Mouse (Mus musculus): ENCODE measurements around the gene Ccdc146. TPM values are rescaled to one million over a fixed set of nuclear protein-coding genes. Genes with fewer than 3 reads are reported as not detected.
A peak's percentile ranks its signal among the peaks of the same experiment; 100 is the strongest.

Gene Ccdc146
- polyA plus RNA-seq, 1 experiment from 2014 or later: 0.62 TPM

DNA sequence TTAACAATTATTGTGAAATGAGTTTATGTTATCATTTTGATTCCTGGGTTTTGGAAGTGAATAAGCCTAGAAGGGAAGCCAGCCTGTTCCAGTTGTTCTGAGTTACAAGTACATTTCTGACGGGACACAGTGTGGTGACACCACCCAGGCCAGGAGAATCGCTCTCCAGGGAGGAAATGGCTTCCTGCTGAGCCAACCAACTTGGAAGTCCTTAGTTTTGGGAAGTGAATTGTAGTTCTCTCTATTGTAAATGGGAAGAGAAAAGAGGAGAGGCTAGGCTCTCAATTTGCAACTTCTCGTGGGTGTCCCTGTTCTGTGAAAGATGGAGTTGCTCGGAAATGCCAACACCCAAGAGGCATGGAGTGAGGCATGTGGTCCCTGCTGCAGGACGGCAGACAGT is 155.0 kb downstream of the Ccdc146 start:
- ATAC-seq: no peak
- Histone ChIP-seq H3K9ac (replicated peaks) (no peak overlapping the region), H3K36me3 (no peaks in the 10 kb centered on the region), H3K27me3 (no peaks in the 10 kb centered on the region), H3K27ac (no peak overlapping the region), H3K4me3 (replicated peaks) (no peak overlapping the region), H3K9me3 (no peaks in the 10 kb centered on the region), H3K4me1 (replicated peaks) (peaks cover 18% of the 10 kb centered on the region), H3K4me2 (replicated peaks) (no peak overlapping the region)
- WGBS: 81% methylated on average over 5 of the region's 5 CpGs

DNA sequence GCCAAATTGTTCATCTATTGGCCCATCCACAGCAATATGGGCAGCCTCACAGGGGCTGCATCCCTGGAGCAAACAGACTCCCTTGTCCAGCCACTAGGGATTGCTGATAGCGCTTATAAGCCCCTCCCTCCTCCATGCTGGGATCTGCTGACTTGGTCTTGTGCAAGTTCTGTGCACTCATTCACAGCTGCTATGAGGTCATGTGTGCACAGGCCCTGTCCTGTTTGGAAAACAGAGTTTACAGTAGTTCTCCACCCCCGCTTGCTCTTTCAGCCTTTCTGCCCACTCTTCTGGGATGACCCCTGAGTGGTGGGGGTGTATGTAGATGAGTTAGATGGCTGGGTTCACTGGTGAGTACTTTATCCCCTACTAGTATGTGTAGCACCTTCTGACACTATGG is 157.4 kb downstream of the Ccdc146 start:
- no peak for ATAC-seq
- WGBS: 93% methylated on average over 2 of the region's 2 CpGs
- H3K4me2 ChIP-seq (replicated peaks): no peak overlapping the region

DNA sequence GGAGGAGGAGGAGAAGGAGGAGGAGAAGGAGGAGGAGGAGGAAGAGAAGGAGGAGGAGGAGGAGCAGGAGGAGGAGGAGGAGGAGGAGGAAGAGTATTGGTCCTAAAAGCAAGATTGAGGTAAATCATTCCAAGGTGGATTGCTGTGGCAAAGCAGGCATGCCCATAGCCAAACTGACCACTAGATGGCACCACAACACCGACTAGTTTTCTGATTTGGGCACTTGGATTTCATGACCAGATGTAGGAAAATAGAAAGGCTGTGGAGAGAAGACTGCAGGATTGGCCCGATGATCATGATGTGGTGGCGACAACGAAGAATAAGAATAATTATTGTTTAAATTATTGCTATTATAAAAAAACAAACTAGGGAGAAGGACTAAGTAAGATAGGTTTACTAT is 159.4 kb downstream of the Ccdc146 start:
- H3K36me3 ChIP-seq: no peaks in the 10 kb centered on the region
- no peaks in the 10 kb centered on the region for H3K27me3 ChIP-seq
- no peak overlapping the region for H3K4me3 ChIP-seq (replicated peaks)
- WGBS: 18% methylated on average over 4 of the region's 4 CpGs
- H3K27ac ChIP-seq: no peak overlapping the region
- no peak overlapping the region for H3K9ac ChIP-seq (replicated peaks)
- H3K4me1 ChIP-seq (replicated peaks): peaks cover 33% of the 10 kb centered on the region
- no peak overlapping the region for H3K4me2 ChIP-seq (replicated peaks)
- H3K9me3 ChIP-seq: no peaks in the 10 kb centered on the region
- ATAC-seq: peak; percentile 63; the same call in 1 of the 2 replicates

More for the DNA sequence above, 157.4 kb downstream of the Ccdc146 start:
- Histone ChIP-seq H3K4me1 (replicated peaks) (peaks cover 32% of the 10 kb centered on the region), H3K27me3 (no peaks in the 10 kb centered on the region), H3K36me3 (no peaks in the 10 kb centered on the region), H3K9ac (replicated peaks) (no peak overlapping the region), H3K27ac (no peak overlapping the region), H3K9me3 (no peaks in the 10 kb centered on the region), H3K4me3 (replicated peaks) (no peak overlapping the region)

DNA sequence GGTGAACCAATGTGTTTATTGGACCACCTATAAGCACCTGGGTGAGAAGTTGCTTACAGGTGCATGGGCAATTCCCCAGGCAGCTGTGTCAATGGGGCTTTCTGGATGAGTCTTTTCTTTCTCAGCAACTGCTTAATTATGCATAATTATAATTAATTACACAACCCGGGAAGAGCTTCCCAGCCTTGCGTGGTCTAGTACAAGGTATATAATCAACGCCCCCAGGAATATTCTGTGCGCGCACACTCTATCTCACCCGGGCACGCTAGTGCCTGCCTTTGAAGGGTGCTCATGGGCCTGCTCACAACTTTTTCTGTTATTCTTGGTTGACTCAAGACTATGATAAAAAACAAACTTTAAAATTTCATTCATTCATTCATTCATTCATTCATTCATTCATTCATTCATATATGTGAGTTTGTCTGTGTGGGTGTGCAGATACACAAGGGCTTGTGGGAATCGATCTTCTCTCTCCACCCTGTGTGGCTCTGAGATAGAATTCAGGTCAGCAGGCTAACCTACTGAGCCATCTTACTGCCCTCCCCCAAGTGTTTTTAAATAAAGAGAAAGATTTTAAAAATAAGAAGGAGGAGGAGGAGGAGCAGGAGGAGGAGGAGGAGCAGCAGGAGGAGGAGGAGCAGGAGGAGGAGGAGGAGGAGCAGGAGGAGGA is 160.0 kb downstream of the Ccdc146 start:
- H3K4me1 ChIP-seq (replicated peaks): peaks cover 33% of the 10 kb centered on the region
- ATAC-seq: peak; percentile 70

DNA sequence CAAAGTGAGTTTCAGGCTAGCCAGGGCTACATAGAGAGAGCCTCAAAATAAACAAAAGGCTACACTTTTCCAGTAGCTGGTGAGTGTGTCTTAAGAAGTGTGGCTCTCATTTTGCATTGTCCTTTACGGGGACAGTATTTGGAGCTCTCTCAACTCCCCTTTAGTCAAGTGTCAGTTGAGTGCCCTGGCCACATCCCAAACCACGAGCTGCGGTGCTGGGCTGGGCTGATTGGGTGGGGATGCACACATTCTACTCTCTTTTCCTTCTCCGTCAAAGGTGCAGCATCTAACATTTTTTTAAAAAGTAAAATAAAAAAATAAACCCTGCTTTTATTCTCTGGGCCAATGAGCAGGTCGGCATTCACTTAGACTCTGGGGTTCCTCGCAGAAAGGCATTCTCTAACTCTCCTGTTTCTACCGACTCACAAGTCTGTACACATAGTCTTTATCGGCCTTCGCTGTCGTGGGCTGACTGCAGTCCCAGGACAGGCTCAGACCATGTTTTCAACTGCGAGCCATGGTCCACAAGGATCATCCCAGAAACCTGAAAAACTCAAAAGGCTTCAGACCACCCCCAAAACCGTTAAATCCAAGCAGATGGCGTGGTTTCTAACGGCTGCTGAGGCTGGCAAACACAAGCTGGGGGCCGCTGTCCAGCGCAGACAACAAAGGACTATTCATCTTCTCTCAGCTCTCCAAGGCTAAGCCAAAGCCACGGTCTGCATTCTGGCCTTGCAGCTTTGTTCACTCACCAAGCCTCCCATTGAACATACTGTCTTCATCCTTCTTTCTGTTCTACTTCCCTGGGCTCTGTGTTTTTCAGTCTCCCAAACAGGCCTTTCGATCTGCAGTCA is 161.0 kb downstream of the Ccdc146 start:
- no peaks in the 10 kb centered on the region for H3K9me3 ChIP-seq
- no peak overlapping the region for H3K4me2 ChIP-seq (replicated peaks)
- H3K27ac ChIP-seq: peak overlapping the region; percentile 81
- H3K9ac ChIP-seq (replicated peaks): no peak overlapping the region
- peaks cover 33% of the 10 kb centered on the region for H3K4me1 ChIP-seq (replicated peaks)
- no peaks in the 10 kb centered on the region for H3K36me3 ChIP-seq
- 21% methylated on average over 18 of the region's 18 CpGs for WGBS
- no peak overlapping the region for H3K4me3 ChIP-seq (replicated peaks)
- peak; percentile 74 for ATAC-seq
- H3K27me3 ChIP-seq: no peaks in the 10 kb centered on the region

More for the DNA sequence above, 160.0 kb downstream of the Ccdc146 start:
- Histone ChIP-seq H3K27me3 (no peaks in the 10 kb centered on the region), H3K9ac (replicated peaks) (no peak overlapping the region), H3K4me2 (replicated peaks) (no peak overlapping the region), H3K9me3 (no peaks in the 10 kb centered on the region), H3K27ac (peak overlapping the region; percentile 81), H3K4me3 (replicated peaks) (no peak overlapping the region), H3K36me3 (no peaks in the 10 kb centered on the region)
- WGBS: 78% methylated on average over 8 of the region's 8 CpGs

DNA sequence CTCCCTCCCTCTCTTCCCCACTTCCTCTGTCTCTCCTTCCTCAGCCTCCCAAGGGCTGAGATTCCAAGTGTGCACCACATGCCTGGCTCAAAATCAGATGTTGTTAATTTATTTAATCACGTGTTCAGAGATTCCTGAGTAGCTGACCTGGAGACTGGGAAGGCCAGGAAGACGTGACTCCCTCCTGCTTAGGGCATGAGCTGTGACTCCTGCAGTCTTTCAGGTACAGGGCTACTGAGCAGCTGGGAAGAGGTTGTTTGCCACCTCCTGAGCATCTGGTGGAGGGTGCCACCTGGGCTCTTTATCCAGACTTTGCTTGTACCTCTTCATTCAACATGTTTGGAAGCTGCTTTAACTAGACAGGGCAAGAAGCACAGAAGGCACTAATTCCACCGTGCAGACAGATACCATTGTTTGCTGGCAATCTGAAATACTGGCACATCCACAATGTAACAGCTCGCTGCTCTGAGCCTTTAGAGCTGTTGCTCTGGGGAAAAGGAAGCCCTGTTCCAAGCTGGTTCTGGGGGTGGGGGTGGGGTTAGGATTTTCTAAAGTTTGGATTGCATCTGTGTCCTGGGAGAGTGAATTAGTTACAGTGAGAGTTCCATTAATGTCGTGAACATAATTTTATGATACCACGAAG is 163.2 kb downstream of the Ccdc146 start:
- Histone ChIP-seq H3K36me3 (no peaks in the 10 kb centered on the region), H3K4me3 (replicated peaks) (no peak overlapping the region), H3K27me3 (no peaks in the 10 kb centered on the region), H3K4me2 (replicated peaks) (no peak overlapping the region), H3K27ac (no peak overlapping the region), H3K9me3 (no peaks in the 10 kb centered on the region), H3K4me1 (replicated peaks) (peaks cover 33% of the 10 kb centered on the region), H3K9ac (replicated peaks) (no peak overlapping the region)
- no peak for ATAC-seq
- 41% methylated on average over 6 of the region's 6 CpGs for WGBS

DNA sequence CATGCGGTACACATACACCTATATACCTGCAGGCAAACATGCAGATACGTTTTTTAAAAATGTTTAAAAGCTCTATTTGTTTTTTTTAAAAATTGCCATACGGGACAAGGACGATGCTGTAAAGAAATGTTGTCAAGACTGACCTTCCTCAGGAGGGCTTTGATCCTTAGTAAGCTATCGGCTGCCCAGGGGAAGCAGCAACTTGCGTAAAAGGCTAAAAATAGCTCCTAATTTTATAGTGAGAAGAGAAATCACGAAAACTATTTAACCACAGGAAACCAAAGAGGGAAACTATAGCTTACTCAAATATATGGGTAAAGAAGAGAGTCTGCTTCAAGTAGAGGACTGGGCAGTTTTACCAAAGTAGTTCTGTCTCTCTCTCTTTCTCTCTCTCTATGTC is 163.7 kb downstream of the Ccdc146 start:
- H3K4me2 ChIP-seq (replicated peaks): no peak overlapping the region
- 86% methylated on average over 7 of the region's 7 CpGs for WGBS
- H3K27ac ChIP-seq: no peak overlapping the region
- H3K4me1 ChIP-seq (replicated peaks): peaks cover 33% of the 10 kb centered on the region
- no peaks in the 10 kb centered on the region for H3K27me3 ChIP-seq
- no peaks in the 10 kb centered on the region for H3K36me3 ChIP-seq
- H3K9me3 ChIP-seq: no peaks in the 10 kb centered on the region
- no peak for ATAC-seq
- no peak overlapping the region for H3K9ac ChIP-seq (replicated peaks)
- no peak overlapping the region for H3K4me3 ChIP-seq (replicated peaks)

DNA sequence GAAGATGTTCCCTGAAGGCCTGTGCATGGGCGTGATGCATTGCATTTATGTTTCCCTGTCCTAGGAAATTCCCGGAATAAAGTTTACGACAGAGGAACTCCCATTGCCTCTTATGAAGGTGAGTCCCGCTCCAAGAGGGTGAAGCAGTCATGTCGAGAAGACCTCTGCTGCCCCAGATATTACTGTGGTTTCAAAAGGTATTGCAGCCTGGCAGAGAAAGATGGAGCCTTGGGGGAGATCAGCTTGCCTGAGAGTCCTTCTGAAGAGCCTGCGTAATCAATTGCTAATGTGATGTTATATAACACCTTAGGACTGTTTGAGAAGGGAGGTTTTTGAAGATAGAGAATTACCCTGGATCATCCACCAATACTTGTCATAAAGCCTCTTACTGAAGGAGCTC is 166.7 kb downstream of the Ccdc146 start:
- peaks cover 18% of the 10 kb centered on the region for H3K4me1 ChIP-seq (replicated peaks)
- no peaks in the 10 kb centered on the region for H3K9me3 ChIP-seq
- H3K27ac ChIP-seq: no peak overlapping the region
- no peak overlapping the region for H3K4me3 ChIP-seq (replicated peaks)
- no peak overlapping the region for H3K9ac ChIP-seq (replicated peaks)
- no peak overlapping the region for H3K4me2 ChIP-seq (replicated peaks)
- ATAC-seq: no peak
- H3K36me3 ChIP-seq: no peaks in the 10 kb centered on the region
- H3K27me3 ChIP-seq: no peaks in the 10 kb centered on the region
- 72% methylated on average over 6 of the region's 6 CpGs for WGBS

DNA sequence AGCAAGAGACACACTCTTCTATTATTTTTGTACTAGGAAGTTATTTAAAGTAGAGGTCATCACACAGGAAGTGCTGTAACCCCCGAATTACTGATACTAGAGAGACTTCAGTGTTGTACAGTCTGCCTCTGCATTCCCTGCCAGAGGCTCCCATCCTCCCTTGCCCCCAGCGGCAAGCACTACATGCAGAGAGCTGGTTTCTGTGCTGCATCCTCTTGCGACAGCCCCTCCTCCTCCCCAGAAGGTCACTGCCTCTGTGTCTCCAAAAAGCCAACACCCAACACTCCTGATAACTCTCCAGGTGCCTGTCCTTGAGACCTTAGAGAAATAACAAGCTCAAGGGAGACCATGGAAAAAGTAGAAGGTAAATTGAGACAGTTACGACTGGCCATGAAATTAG is 167.4 kb downstream of the Ccdc146 start:
- Histone ChIP-seq H3K4me3 (replicated peaks) (no peak overlapping the region), H3K9ac (replicated peaks) (no peak overlapping the region), H3K27ac (no peak overlapping the region), H3K4me2 (replicated peaks) (no peak overlapping the region), H3K9me3 (no peaks in the 10 kb centered on the region), H3K4me1 (replicated peaks) (peaks cover 11% of the 10 kb centered on the region), H3K36me3 (no peaks in the 10 kb centered on the region), H3K27me3 (no peaks in the 10 kb centered on the region)
- WGBS: 65% methylated on average over 4 of the region's 4 CpGs
- ATAC-seq: no peak

DNA sequence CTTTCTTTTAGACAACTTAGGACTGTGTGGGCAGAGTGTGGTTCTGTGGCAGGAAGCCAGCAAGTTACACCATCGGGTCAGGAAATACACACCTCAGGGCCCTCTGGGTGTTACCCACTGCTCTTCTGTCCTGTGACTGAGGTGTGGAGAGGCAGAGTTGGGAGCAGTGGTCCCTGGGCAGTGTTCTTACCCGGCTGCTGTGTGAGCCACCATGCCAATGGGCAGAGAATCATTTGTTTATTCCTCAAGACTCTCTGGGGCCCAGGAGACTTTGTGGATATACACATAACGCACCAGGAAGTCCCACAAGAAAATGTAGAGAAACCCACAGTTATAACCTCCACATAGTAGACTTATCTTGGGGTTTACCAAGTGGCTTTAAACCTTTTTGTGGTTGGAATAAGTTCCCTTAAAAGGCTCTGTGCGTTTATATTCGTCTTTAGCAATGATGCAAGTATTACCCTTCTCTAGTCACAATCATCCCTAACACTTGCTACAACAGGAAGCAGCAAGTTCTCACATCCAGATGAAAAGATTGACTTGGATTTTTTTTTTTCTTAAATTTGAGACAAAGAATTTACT is 168.8 kb downstream of the Ccdc146 start:
- Histone ChIP-seq H3K4me2 (replicated peaks) (no peak overlapping the region), H3K4me1 (replicated peaks) (no peaks in the 10 kb centered on the region), H3K27me3 (no peaks in the 10 kb centered on the region), H3K4me3 (replicated peaks) (no peak overlapping the region), H3K27ac (no peak overlapping the region), H3K9me3 (no peaks in the 10 kb centered on the region), H3K36me3 (no peaks in the 10 kb centered on the region), H3K9ac (replicated peaks) (no peak overlapping the region)
- ATAC-seq: no peak
- WGBS: 88% methylated on average over 5 of the region's 5 CpGs

DNA sequence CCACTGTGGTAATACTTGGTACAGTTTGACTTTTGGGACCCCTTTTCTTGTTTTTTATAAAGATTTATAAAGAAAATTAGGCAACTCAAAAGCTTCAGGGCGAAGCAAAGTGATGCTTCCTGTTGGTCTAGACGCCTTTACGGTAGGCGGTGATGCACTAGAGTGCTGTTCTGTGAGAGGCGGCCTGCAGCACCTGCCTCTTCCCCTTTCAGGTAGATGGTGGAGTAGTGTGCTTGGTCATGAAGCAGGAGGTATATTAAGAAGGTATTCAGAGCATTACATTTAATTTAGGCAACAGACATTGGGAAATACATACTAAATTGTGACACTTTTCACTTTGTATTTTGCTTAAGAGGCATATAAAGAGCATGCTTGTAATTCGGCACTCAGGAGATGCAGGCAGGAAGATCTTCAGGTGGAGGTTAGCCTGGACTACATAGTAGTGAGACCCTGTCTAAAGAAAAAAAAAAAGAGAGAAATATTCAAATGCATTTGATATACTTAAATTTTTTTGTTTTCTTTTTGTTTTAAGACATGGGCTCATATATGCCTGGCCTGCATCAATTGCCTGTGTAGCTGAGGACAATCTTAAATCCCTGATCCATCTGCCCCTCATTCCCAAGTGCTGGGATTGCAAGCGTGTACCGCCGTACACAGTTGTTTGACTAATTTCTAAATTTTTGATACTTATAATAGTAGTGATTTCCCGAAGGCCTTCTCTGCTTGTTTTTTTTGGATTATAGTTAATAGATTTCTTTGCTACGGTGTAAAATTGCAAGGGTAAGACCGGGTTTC is 169.5 kb downstream of the Ccdc146 start:
- H3K4me2 ChIP-seq (replicated peaks): no peak overlapping the region
- no peaks in the 10 kb centered on the region for H3K27me3 ChIP-seq
- WGBS: 93% methylated on average over 12 of the region's 12 CpGs
- no peak for ATAC-seq
- no peaks in the 10 kb centered on the region for H3K36me3 ChIP-seq
- no peak overlapping the region for H3K4me3 ChIP-seq (replicated peaks)
- no peak overlapping the region for H3K27ac ChIP-seq
- H3K4me1 ChIP-seq (replicated peaks): no peaks in the 10 kb centered on the region
- no peaks in the 10 kb centered on the region for H3K9me3 ChIP-seq
- H3K9ac ChIP-seq (replicated peaks): no peak overlapping the region
